Mouse (Mus musculus): ENCODE data around the gene Rapgef3. TPM values are rescaled to one million over a fixed set of nuclear protein-coding genes. Genes with fewer than 3 reads are reported as not detected.
A peak's percentile ranks its signal among the peaks of the same experiment; 100 is the strongest.

Gene Rapgef3
- polyA plus RNA-seq, 1 experiment = 6.6 TPM

- H3K4me1 ChIP-seq (ENCODE audit: control insufficient read depth, insufficient read depth, low read length) = no peaks in the 10 kb centered on the region; the same call in 1 of the 2 replicates
- H3K27ac ChIP-seq (ENCODE audit: insufficient read depth, low read length) = peak overlapping the region; percentile 96
- no peak overlapping the region for H3K4me3 ChIP-seq (ENCODE audit: insufficient read depth, low read length)
- TF ChIP-seq CTCF (IDR thresholded peaks at IDR 0.05; ENCODE audit: borderline replicate concordance, insufficient read depth, low read length) = no peak
- 0 out of 2 replicates have a peak, but pooled peaks have one; percentile 10 for TF ChIP-seq POLR2A (IDR thresholded peaks at IDR 0.05; ENCODE audit: low read depth, low read length)
These were observed 18.8 kb upstream of the Rapgef3 start for GRCm38 (mm10) chr15:97786412-97787112.

- no peak overlapping the region for H3K4me3 ChIP-seq (ENCODE audit: insufficient read depth, low read length)
- TF ChIP-seq POLR2A (IDR thresholded peaks at IDR 0.05; ENCODE audit: low read depth, low read length) = no peak
- peak overlapping the region; percentile 77 for H3K27ac ChIP-seq (ENCODE audit: insufficient read depth, low read length)
- H3K4me1 ChIP-seq (ENCODE audit: control insufficient read depth, insufficient read depth, low read length) = peaks cover 5% of the 10 kb centered on the region
These were observed 18.1 kb upstream of the Rapgef3 start for GRCm38 (mm10) chr15:97785731-97786411.

GRCm38 (mm10) chr15:97784561-97785161 is 16.9 kb upstream of the Rapgef3 start:
- Histone ChIP-seq H3K4me3 (ENCODE audit: insufficient read depth, low read length) (peak overlapping the region; percentile 78), H3K4me1 (ENCODE audit: control insufficient read depth, insufficient read depth, low read length) (peaks cover 6% of the 10 kb centered on the region), H3K27ac (ENCODE audit: insufficient read depth, low read length) (peak overlapping the region; percentile 5; the same call in 1 of the 2 replicates)
- no peak for TF ChIP-seq CTCF (IDR thresholded peaks at IDR 0.05; ENCODE audit: borderline replicate concordance, insufficient read depth, low read length)
- TF ChIP-seq POLR2A (IDR thresholded peaks at IDR 0.05; ENCODE audit: low read depth, low read length) = no peak

GRCm38 (mm10) chr15:97784092-97784559 is 16.4 kb upstream of the Rapgef3 start:
- Histone ChIP-seq H3K4me3 (ENCODE audit: insufficient read depth, low read length) (peak overlapping the region; percentile 78), H3K4me1 (ENCODE audit: control insufficient read depth, insufficient read depth, low read length) (peaks cover 7% of the 10 kb centered on the region), H3K27ac (ENCODE audit: insufficient read depth, low read length) (no peak overlapping the region)
- peak; percentile 92 for TF ChIP-seq CTCF (IDR thresholded peaks at IDR 0.05; ENCODE audit: borderline replicate concordance, insufficient read depth, low read length)
- TF ChIP-seq POLR2A (IDR thresholded peaks at IDR 0.05; ENCODE audit: low read depth, low read length) = peak; percentile 88

- Histone ChIP-seq H3K4me3 (ENCODE audit: insufficient read depth, low read length) (peak overlapping the region; percentile 19; the same call in 1 of the 2 replicates), H3K27ac (ENCODE audit: insufficient read depth, low read length) (peak overlapping the region; percentile 94), H3K4me1 (ENCODE audit: control insufficient read depth, insufficient read depth, low read length) (peaks cover 16% of the 10 kb centered on the region)
- TF ChIP-seq POLR2A (IDR thresholded peaks at IDR 0.05; ENCODE audit: low read depth, low read length) (no peak; the same call in 1 of the 2 replicates), CTCF (IDR thresholded peaks at IDR 0.05; ENCODE audit: borderline replicate concordance, insufficient read depth, low read length) (peak; percentile 64; the same call in 1 of the 2 replicates)
These were observed 15.0 kb upstream of the Rapgef3 start for GRCm38 (mm10) chr15:97782749-97783105.

GRCm38 (mm10) chr15:97781961-97782748 is 14.4 kb upstream of the Rapgef3 start:
- Histone ChIP-seq H3K4me3 (ENCODE audit: insufficient read depth, low read length) (peak overlapping the region; percentile 19), H3K27ac (ENCODE audit: insufficient read depth, low read length) (peak overlapping the region; percentile 94), H3K4me1 (ENCODE audit: control insufficient read depth, insufficient read depth, low read length) (peaks cover 16% of the 10 kb centered on the region)
- no peak for TF ChIP-seq CTCF (IDR thresholded peaks at IDR 0.05; ENCODE audit: borderline replicate concordance, insufficient read depth, low read length)
- TF ChIP-seq POLR2A (IDR thresholded peaks at IDR 0.05; ENCODE audit: low read depth, low read length) = peak; percentile 34; the same call in 1 of the 2 replicates

- Histone ChIP-seq H3K4me1 (ENCODE audit: control insufficient read depth, insufficient read depth, low read length) (peaks cover 17% of the 10 kb centered on the region), H3K4me3 (ENCODE audit: insufficient read depth, low read length) (no peak overlapping the region), H3K27ac (ENCODE audit: insufficient read depth, low read length) (peak overlapping the region; percentile 91)
- TF ChIP-seq CTCF (IDR thresholded peaks at IDR 0.05; ENCODE audit: borderline replicate concordance, insufficient read depth, low read length) (no peak), POLR2A (IDR thresholded peaks at IDR 0.05; ENCODE audit: low read depth, low read length) (no peak)
These were observed 12.8 kb upstream of the Rapgef3 start for GRCm38 (mm10) chr15:97780611-97781031.

GRCm38 (mm10) chr15:97779576-97779975 is 11.8 kb upstream of the Rapgef3 start:
- H3K27ac ChIP-seq (ENCODE audit: insufficient read depth, low read length) = peak overlapping the region; percentile 91
- peaks cover 21% of the 10 kb centered on the region for H3K4me1 ChIP-seq (ENCODE audit: control insufficient read depth, insufficient read depth, low read length)
- TF ChIP-seq CTCF (IDR thresholded peaks at IDR 0.05; ENCODE audit: borderline replicate concordance, insufficient read depth, low read length) = no peak
- TF ChIP-seq POLR2A (IDR thresholded peaks at IDR 0.05; ENCODE audit: low read depth, low read length) = no peak

More at GRCm38 (mm10) chr15:97779576-97779975, 11.8 kb upstream of the Rapgef3 start:
- H3K4me3 ChIP-seq (ENCODE audit: insufficient read depth, low read length) = no peak overlapping the region

Measured in embryonic fibroblast, embryonic 13.5 days (primary cell).